Mouse (Mus musculus) ovary, adult 18-20 months (tissue): Measurements from ENCODE around the gene Dpep1.

Source experiments
- DNase-seq: peaks from one replicate; pipeline ENCODE4 v3.0.0; 2022; ENCODE audit warnings: low spot score, mixed read lengths

Gene Dpep1

DNA sequence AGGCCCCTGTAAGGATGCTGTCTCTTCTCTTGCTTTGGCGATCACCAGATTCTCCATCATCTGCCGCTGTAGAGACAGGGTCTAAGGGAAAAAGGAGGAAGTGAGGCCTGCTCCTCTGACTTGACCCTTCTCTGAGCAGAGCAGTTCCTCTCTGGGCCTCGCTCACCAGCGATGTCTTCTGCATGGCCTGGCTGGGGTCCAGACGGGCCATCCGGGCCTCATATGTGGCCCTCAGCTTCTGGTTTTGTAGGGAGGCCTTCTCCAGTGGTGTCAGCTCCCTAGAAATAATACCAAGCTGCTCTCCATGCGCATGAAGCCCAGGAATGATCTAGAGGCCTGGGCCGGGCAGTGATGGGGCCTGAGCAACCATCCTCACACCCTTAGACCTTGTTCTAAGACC, 62.6 kb downstream of the Dpep1 start:
- no peak for DNase-seq

DNA sequence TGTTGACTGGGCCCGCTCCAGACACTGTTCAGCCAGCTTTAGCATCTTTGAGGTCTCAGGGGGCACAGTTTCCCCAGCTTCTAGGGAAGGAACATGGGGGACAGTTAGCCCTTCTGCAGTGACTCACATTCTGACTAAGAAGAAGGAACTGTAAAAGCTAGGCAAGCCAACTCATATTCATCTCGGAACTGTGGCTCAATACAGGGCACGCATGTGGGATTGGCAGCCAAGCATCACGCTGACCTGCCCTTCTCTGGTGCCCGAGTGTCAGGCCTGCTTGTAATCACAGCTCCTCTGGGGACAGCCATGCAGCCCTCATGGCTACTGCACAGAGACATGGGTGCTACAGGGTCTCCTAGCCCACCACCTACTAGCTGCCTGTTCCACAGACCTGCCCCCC, 64.9 kb downstream of the Dpep1 start:
- no peak for DNase-seq
